ENCODE assay signal across 9 mouse cellular contexts in genomic region chrX:100767885-100768626, GRCm38 (mm10). TPM values are rescaled to one million over a fixed set of nuclear protein-coding genes. Genes with fewer than 3 reads are reported as not detected.
DNase-seq lines count a peak whose midpoint lies in the region; ATAC-seq and TF ChIP-seq lines count a peak whose summit lies in the region.
"Had no signal": no experiment of that assay in that cellular context is flagged by ENCODE, and none has a peak within 500 bp of the region (broad histone marks: within the 10 kb centered on the region; RNA-seq: fewer than 3 reads in every experiment).

No protein-coding gene starts in this region.

- no peaks in the 10 kb centered on the region for H3K27me3 ChIP-seq in hindbrain, embryonic 14.5 days (ENCODE audit: control insufficient read depth, insufficient read depth, low read length)
- no peaks in the 10 kb centered on the region for H3K27me3 ChIP-seq in midbrain, postnatal 0 days (ENCODE audit: insufficient read depth, low read length)

- peak overlapping the region; percentile 87 for H3K27ac ChIP-seq in cortical plate, adult 2 months (ENCODE audit: insufficient read depth, low read length)
- peak overlapping the region; percentile 74 for H3K27ac ChIP-seq in hindbrain, embryonic 14.5 days
- H3K27ac ChIP-seq in midbrain, postnatal 0 days (ENCODE audit: low read depth, low read length) = peak overlapping the region; percentile 88

- H3K4me1 ChIP-seq in cortical plate, adult 2 months (ENCODE audit: control insufficient read depth, insufficient read depth, low read length) = no peaks in the 10 kb centered on the region; the same call in 1 of the 2 replicates
- 0 out of 2 replicates have a peak, but pooled peaks cover 5% of the 10 kb centered on the region for H3K4me1 ChIP-seq in hindbrain, embryonic 14.5 days (replicated peaks; ENCODE audit: control insufficient read depth, insufficient read depth, low read length)
- no peaks in the 10 kb centered on the region for H3K4me1 ChIP-seq in midbrain, postnatal 0 days (ENCODE audit: insufficient read depth, low read length)

- WGBS in hindbrain, embryonic 14.5 days = 25% methylated on average over 24 of the region's 36 CpGs
- 27% methylated on average over 12 of the region's 36 CpGs for WGBS in midbrain, postnatal 0 days

- peak overlapping the region; percentile 84 for H3K9ac ChIP-seq in hindbrain, embryonic 14.5 days
- peak overlapping the region; percentile 90 for H3K9ac ChIP-seq in midbrain, postnatal 0 days (replicated peaks; ENCODE audit: low read length, poor library complexity, severe bottlenecking)

- H3K4me2 ChIP-seq in hindbrain, embryonic 14.5 days (replicated peaks) = peak overlapping the region; percentile 59
- H3K4me2 ChIP-seq in midbrain, postnatal 0 days (ENCODE audit: low read depth, low read length, poor library complexity, severe bottlenecking) = peak overlapping the region; percentile 55

- no peak for TF ChIP-seq CTCF in cortical plate, adult 2 months (IDR thresholded peaks at IDR 0.05; ENCODE audit: extremely low read depth, insufficient read depth, low read length)
- no peak for TF ChIP-seq CTCF in midbrain, postnatal 0 days (IDR thresholded peaks at IDR 0.05)

- peak; percentile 13 to 32 for DNase-seq in layer of hippocampus, postnatal 10 days (ENCODE audit: low spot score in 2 of 2)
- DNase-seq in layer of hippocampus, adult 11-12 months (ENCODE audit: low spot score) = no peak
- peak; percentile 24 for DNase-seq in hindbrain, embryonic 14.5 days (ENCODE audit: low spot score)
- DNase-seq in midbrain, postnatal 0 days (ENCODE audit: low spot score) = no peak
- no peak for DNase-seq in embryo, embryonic 10 days (ENCODE audit: low spot score)
- DNase-seq in embryo, embryonic 11 days = no peak

- peak; percentile 72 for ATAC-seq in hindbrain, embryonic 14.5 days (ENCODE audit: low FRiP score)
- ATAC-seq in midbrain, postnatal 0 days (ENCODE audit: low FRiP score) = peak; percentile 67
- no peak for ATAC-seq in CD4-positive, CD25-positive, alpha-beta regulatory T cell, adult 4 months

- H3K9me3 ChIP-seq in hindbrain, embryonic 14.5 days (ENCODE audit: control insufficient read depth, low read length) = no peaks in the 10 kb centered on the region
- no peaks in the 10 kb centered on the region for H3K9me3 ChIP-seq in midbrain, postnatal 0 days (ENCODE audit: low read length)

- 0 out of 2 replicates have a peak, but pooled peaks cover 3% of the 10 kb centered on the region for H3K36me3 ChIP-seq in hindbrain, embryonic 14.5 days (replicated peaks; ENCODE audit: control insufficient read depth, insufficient read depth)
- no peaks in the 10 kb centered on the region for H3K36me3 ChIP-seq in midbrain, postnatal 0 days (ENCODE audit: insufficient read depth, low read length)

- no peak for TF ChIP-seq POLR2A in cortical plate, adult 2 months (IDR thresholded peaks at IDR 0.05; ENCODE audit: extremely low read depth, insufficient read depth, low read length)

- peak overlapping the region; percentile 99 for H3K4me3 ChIP-seq in cortical plate, adult 2 months (ENCODE audit: insufficient read depth, low read length)
- H3K4me3 ChIP-seq in hindbrain, embryonic 14.5 days (replicated peaks; ENCODE audit: low read length) = peak overlapping the region; percentile 64
- peak overlapping the region; percentile 68 for H3K4me3 ChIP-seq in midbrain, postnatal 0 days (ENCODE audit: low read depth, low read length)

RNA-seq across cellular contexts. Expression of gene Dlg3, which starts 0.5 kb away (rescaled TPM):
- 100 to 1,000 TPM; 130 to 132 TPM for total RNA-seq in layer of hippocampus, postnatal 10 days (2021)
- 86.4 and 94.7 TPM in 2 replicates for polyA plus RNA-seq in cortical plate, adult 2 months (2012; rRNA removed)
- 9.8 and 12.1 TPM in 2 replicates for polyA plus RNA-seq in hindbrain, embryonic 14.5 days (2014; fragmentation: Nextera tagmentation; extraction: Ambion mirVana)
- total RNA-seq in midbrain, postnatal 0 days (2014; rRNA removed) = 37.1 and 44.9 TPM in 2 replicates
- 2.9 and 3.5 TPM in 2 replicates for polyA plus RNA-seq in midbrain, postnatal 0 days (2015; fragmentation: Nextera tagmentation; extraction: Ambion mirVana)
- 1 to 10 TPM; 4.1 to 6.4 TPM for polyA plus RNA-seq in CD4-positive, CD25-positive, alpha-beta regulatory T cell, adult 4 months (2017; shearing (Covaris generic))

RNA-seq across cellular contexts. Expression of gene Gdpd2, which starts 38.4 kb away (rescaled TPM):
- total RNA-seq in layer of hippocampus, postnatal 10 days (2021) = 10 to 100 TPM; 20.0 to 20.9 TPM
- polyA plus RNA-seq in cortical plate, adult 2 months (2012; rRNA removed) = 11.8 and 14.4 TPM in 2 replicates
- polyA plus RNA-seq in hindbrain, embryonic 14.5 days (2014; fragmentation: Nextera tagmentation; extraction: Ambion mirVana) = 36.2 and 38.7 TPM in 2 replicates
- 37.4 and 42.5 TPM in 2 replicates for total RNA-seq in midbrain, postnatal 0 days (2014; rRNA removed)
- 43.8 and 47.7 TPM in 2 replicates for polyA plus RNA-seq in midbrain, postnatal 0 days (2015; fragmentation: Nextera tagmentation; extraction: Ambion mirVana)
- not detected for polyA plus RNA-seq in CD4-positive, CD25-positive, alpha-beta regulatory T cell, adult 4 months (2017; shearing (Covaris generic))
- total RNA-seq: liver, adult 2 months had no signal
- polyA plus RNA-seq: liver, adult 2 months had no signal

Comparison
In these comparisons a context has a peak if more than half of its experiments do, and no peak if none do; other contexts are left out.
1. DNase-seq: peak in layer of hippocampus, postnatal 10 days (2 of 2) and hindbrain, embryonic 14.5 days (single experiment); none in layer of hippocampus, adult 11-12 months (single experiment), midbrain, postnatal 0 days (single experiment), embryo, embryonic 10 days (single experiment) and embryo, embryonic 11 days (single experiment).
2. RNA of gene Gdpd2, which starts 38.4 kb away (polyA plus RNA-seq): 43.8 to 47.7 TPM in midbrain, postnatal 0 days, 36.2 to 38.7 TPM in hindbrain, embryonic 14.5 days and 11.8 to 14.4 TPM in cortical plate, adult 2 months; not detected in CD4-positive, CD25-positive, alpha-beta regulatory T cell, adult 4 months; every median in the first group is over 10 times any median in the second.
3. Peak in every context shown above with its lines, with median percentiles within 50 percentile points of each other: H3K27ac ChIP-seq and H3K4me3 ChIP-seq.